Mouse (Mus musculus): ENCODE measurements around the gene Pam. TPM values are rescaled to one million over a fixed set of nuclear protein-coding genes. Genes with fewer than 3 reads are reported as not detected.
A peak's percentile ranks its signal among the peaks of the same experiment; 100 is the strongest.

Gene Pam
- total and polyA plus RNA-seq, 2 experiments from 2014 or later: 46.6 to 125 TPM

GRCm38 (mm10) chr1:97834354-97834822, 261.1 kb downstream of the Pam start:
- DNase-seq (ENCODE audit: low spot score) (no peak), ATAC-seq (ENCODE audit: low FRiP score) (no peak)
- 74% methylated on average over 5 of the region's 5 CpGs for WGBS
- Histone ChIP-seq H3K4me2 (ENCODE audit: low read depth, low read length, poor library complexity, severe bottlenecking) (no peak overlapping the region), H3K27me3 (ENCODE audit: insufficient read depth, low read length) (no peaks in the 10 kb centered on the region), H3K4me1 (ENCODE audit: insufficient read depth, low read length) (no peaks in the 10 kb centered on the region), H3K4me3 (ENCODE audit: low read depth, low read length) (no peak overlapping the region), H3K27ac (ENCODE audit: low read depth, low read length) (no peak overlapping the region), H3K9me3 (ENCODE audit: low read length) (no peaks in the 10 kb centered on the region), H3K36me3 (ENCODE audit: insufficient read depth, low read length) (0 out of 2 replicates have a peak, but pooled peaks cover 10% of the 10 kb centered on the region), H3K9ac (replicated peaks; ENCODE audit: low read length, poor library complexity, severe bottlenecking) (no peak overlapping the region)
- TF ChIP-seq CTCF (IDR thresholded peaks at IDR 0.05): no peak

GRCm38 (mm10) chr1:97833466-97834353, 261.7 kb downstream of the Pam start:
- Histone ChIP-seq H3K27ac (ENCODE audit: low read depth, low read length) (no peak overlapping the region), H3K36me3 (ENCODE audit: insufficient read depth, low read length) (0 out of 2 replicates have a peak, but pooled peaks cover 10% of the 10 kb centered on the region), H3K4me2 (ENCODE audit: low read depth, low read length, poor library complexity, severe bottlenecking) (no peak overlapping the region), H3K9ac (replicated peaks; ENCODE audit: low read length, poor library complexity, severe bottlenecking) (no peak overlapping the region), H3K4me3 (ENCODE audit: low read depth, low read length) (no peak overlapping the region), H3K4me1 (ENCODE audit: insufficient read depth, low read length) (no peaks in the 10 kb centered on the region), H3K9me3 (ENCODE audit: low read length) (no peaks in the 10 kb centered on the region), H3K27me3 (ENCODE audit: insufficient read depth, low read length) (no peaks in the 10 kb centered on the region)
- 44% methylated on average over 5 of the region's 5 CpGs for WGBS
- no peak for TF ChIP-seq CTCF (IDR thresholded peaks at IDR 0.05)
- DNase-seq (ENCODE audit: low spot score) (peak; percentile 91), ATAC-seq (ENCODE audit: low FRiP score) (peak; percentile 60; the same call in 1 of the 2 replicates)

- Histone ChIP-seq H3K9me3 (ENCODE audit: low read length) (no peaks in the 10 kb centered on the region), H3K4me1 (ENCODE audit: insufficient read depth, low read length) (no peaks in the 10 kb centered on the region), H3K9ac (replicated peaks; ENCODE audit: low read length, poor library complexity, severe bottlenecking) (no peak overlapping the region), H3K27me3 (ENCODE audit: insufficient read depth, low read length) (no peaks in the 10 kb centered on the region), H3K4me3 (ENCODE audit: low read depth, low read length) (no peak overlapping the region), H3K36me3 (ENCODE audit: insufficient read depth, low read length) (peaks cover 9% of the 10 kb centered on the region), H3K4me2 (ENCODE audit: low read depth, low read length, poor library complexity, severe bottlenecking) (no peak overlapping the region), H3K27ac (ENCODE audit: low read depth, low read length) (no peak overlapping the region)
- 94% methylated on average over 5 of the region's 5 CpGs for WGBS
- ATAC-seq (ENCODE audit: low FRiP score): no peak
- no peak for TF ChIP-seq CTCF (IDR thresholded peaks at IDR 0.05)
- DNase-seq (ENCODE audit: low spot score): no peak
Measured at GRCm38 (mm10) chr1:97828087-97828486, 267.4 kb downstream of the Pam start.

DNA sequence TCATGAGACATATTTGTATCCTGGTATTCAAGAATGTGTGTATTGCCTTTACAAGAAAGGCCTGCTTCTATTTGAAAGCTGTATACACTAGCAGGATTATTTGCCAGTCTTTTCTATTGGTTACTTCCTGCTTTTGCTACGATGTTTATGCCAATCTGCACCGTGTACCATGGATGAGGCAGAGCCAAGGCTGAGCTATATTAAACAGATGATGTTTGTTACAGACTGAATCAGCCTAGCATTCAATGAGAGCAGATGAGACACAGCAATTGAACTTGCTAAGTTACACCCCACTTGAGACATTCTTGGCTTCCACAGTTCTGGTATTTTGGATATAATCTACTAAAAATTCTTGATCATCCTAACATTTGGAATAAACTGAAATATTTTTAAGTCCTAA, 267.9 kb downstream of the Pam start:
- Histone ChIP-seq H3K27ac (ENCODE audit: low read depth, low read length) (no peak overlapping the region), H3K9me3 (ENCODE audit: low read length) (no peaks in the 10 kb centered on the region), H3K36me3 (ENCODE audit: insufficient read depth, low read length) (peaks cover 9% of the 10 kb centered on the region), H3K4me2 (ENCODE audit: low read depth, low read length, poor library complexity, severe bottlenecking) (no peak overlapping the region), H3K27me3 (ENCODE audit: insufficient read depth, low read length) (no peaks in the 10 kb centered on the region), H3K4me3 (ENCODE audit: low read depth, low read length) (no peak overlapping the region), H3K9ac (replicated peaks; ENCODE audit: low read length, poor library complexity, severe bottlenecking) (no peak overlapping the region), H3K4me1 (ENCODE audit: insufficient read depth, low read length) (no peaks in the 10 kb centered on the region)
- DNase-seq (ENCODE audit: low spot score) (no peak), ATAC-seq (ENCODE audit: low FRiP score) (no peak)
- TF ChIP-seq CTCF (IDR thresholded peaks at IDR 0.05): no peak
- 69% methylated on average over 2 of the region's 2 CpGs for WGBS

DNA sequence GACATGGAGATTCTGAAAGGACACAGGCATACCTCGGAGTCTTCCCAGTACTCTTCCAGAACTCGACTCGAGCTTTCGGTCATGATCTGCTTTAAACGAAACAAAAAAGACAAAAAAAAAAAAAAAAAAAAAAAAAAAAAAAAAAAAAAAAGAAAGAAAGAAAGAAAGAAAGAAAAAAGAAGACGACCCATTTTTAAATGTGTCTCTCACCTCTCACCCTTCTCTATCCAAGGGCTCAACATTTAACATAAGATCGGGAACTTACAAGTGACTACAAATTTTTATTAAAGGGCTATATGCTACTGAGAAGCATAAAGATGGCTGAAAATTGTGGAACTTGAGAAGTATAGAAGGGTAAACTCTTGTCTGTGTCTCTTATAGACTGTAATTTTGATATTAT, 272.5 kb downstream of the Pam start:
- no peak overlapping the region for H3K9ac ChIP-seq (replicated peaks; ENCODE audit: low read length, poor library complexity, severe bottlenecking)
- H3K4me1 ChIP-seq (ENCODE audit: insufficient read depth, low read length): no peaks in the 10 kb centered on the region
- TF ChIP-seq CTCF (IDR thresholded peaks at IDR 0.05): no peak
- no peaks in the 10 kb centered on the region for H3K27me3 ChIP-seq (ENCODE audit: insufficient read depth, low read length)
- 95% methylated on average over 7 of the region's 7 CpGs for WGBS
- H3K4me2 ChIP-seq (ENCODE audit: low read depth, low read length, poor library complexity, severe bottlenecking): no peak overlapping the region
- peaks cover 8% of the 10 kb centered on the region for H3K36me3 ChIP-seq (ENCODE audit: insufficient read depth, low read length)
- no peak for ATAC-seq (ENCODE audit: low FRiP score)
- no peak overlapping the region for H3K27ac ChIP-seq (ENCODE audit: low read depth, low read length)
- H3K4me3 ChIP-seq (ENCODE audit: low read depth, low read length): no peak overlapping the region
- H3K9me3 ChIP-seq (ENCODE audit: low read length): no peaks in the 10 kb centered on the region
- DNase-seq (ENCODE audit: low spot score): no peak

GRCm38 (mm10) chr1:97822203-97822602, 273.2 kb downstream of the Pam start:
- no peak overlapping the region for H3K9ac ChIP-seq (replicated peaks; ENCODE audit: low read length, poor library complexity, severe bottlenecking)
- 84% methylated on average over 5 of the region's 5 CpGs for WGBS
- H3K4me1 ChIP-seq (ENCODE audit: insufficient read depth, low read length): no peaks in the 10 kb centered on the region
- ATAC-seq (ENCODE audit: low FRiP score): no peak
- no peak overlapping the region for H3K27ac ChIP-seq (ENCODE audit: low read depth, low read length)
- no peak for DNase-seq (ENCODE audit: low spot score)
- no peak overlapping the region for H3K4me2 ChIP-seq (ENCODE audit: low read depth, low read length, poor library complexity, severe bottlenecking)
- H3K4me3 ChIP-seq (ENCODE audit: low read depth, low read length): no peak overlapping the region
- H3K36me3 ChIP-seq (ENCODE audit: insufficient read depth, low read length): peaks cover 8% of the 10 kb centered on the region
- H3K27me3 ChIP-seq (ENCODE audit: insufficient read depth, low read length): no peaks in the 10 kb centered on the region
- no peaks in the 10 kb centered on the region for H3K9me3 ChIP-seq (ENCODE audit: low read length)
- TF ChIP-seq CTCF (IDR thresholded peaks at IDR 0.05): no peak

Measured in midbrain, postnatal 0 days (tissue).